Mouse (Mus musculus): ENCODE measurements at regions not wholly inside any gene's neighbourhood (a gene's known extent, or its start where the extent isn't known, plus 50 kb on each side); places are given as distances from the start of the nearest gene placed in this dataset.

- DNase-seq (ENCODE audit: low spot score in 2 of 2) = no peak
These were observed 143.0 kb upstream of the Cpeb2 start for GRCm38 (mm10) chr5:43089941-43090340.

DNA sequence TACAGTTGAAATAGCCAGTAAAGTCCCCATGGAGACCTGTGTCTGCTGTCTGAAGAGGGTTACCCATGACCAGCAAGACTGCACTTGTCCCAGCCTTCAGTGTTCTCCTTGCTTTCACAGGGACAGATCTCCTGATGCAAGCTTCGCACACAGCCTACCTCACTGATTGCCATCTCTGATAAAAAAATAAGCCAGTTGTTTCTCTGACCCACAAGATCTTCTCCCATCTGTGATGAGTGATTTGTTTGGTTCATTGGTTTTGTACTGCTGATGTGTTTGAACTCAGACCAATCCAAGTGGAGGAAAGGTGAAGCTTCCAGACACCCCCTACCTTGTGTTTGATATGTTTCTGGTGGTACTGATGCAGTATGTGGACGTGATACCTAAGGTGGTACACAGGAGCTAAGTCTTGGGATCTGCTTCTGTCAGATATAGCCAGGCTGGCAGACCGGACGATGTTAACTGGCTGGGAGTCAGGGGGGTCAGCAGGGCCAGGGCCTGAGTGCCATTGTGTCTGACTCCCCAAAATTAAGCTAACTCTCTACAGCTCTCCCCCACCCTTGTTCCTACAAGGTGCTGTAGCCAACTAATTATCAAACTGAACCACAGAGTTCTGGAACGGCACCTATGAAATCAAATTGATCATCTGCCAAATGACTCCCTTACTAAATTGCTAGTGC is 139.2 kb upstream of the Cpeb2 start:
- DNase-seq (ENCODE audit: low spot score in 2 of 2) = no peak

GRCm38 (mm10) chr5:43094329-43094898 is 138.6 kb upstream of the Cpeb2 start:
- DNase-seq (ENCODE audit: low spot score in 2 of 2) = peak in 1 of 2 experiments; percentile 24

GRCm38 (mm10) chr5:43102000-43102459 is 130.9 kb upstream of the Cpeb2 start:
- peak in 1 of 2 experiments; percentile 6 for DNase-seq (ENCODE audit: low spot score in 2 of 2)

DNA sequence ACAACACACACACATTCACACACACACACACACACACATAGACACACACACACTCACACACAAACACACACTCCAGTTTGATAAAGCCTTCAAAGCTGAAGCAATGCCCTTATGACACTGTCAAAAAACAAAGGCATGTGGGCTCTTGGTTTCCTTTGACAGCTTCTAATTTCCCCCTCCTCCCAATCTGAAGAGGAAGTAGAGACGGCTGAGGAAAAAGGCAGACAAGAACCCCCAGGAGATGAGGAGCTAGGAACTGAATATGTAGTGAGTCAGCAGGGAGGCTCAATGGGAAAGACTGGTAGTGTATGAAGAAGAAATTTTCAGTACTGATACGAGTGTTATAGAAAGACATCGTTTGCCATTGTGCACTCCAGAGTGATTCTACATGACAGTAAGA is 130.4 kb upstream of the Cpeb2 start:
- no peak for DNase-seq (ENCODE audit: low spot score in 2 of 2)

GRCm38 (mm10) chr5:43103728-43104127 is 129.2 kb upstream of the Cpeb2 start:
- no peak for DNase-seq (ENCODE audit: low spot score in 2 of 2)

- DNase-seq (ENCODE audit: low spot score in 2 of 2) = no peak
These were observed 127.4 kb upstream of the Cpeb2 start for GRCm38 (mm10) chr5:43105528-43105927.

GRCm38 (mm10) chr5:43107436-43108259 is 125.3 kb upstream of the Cpeb2 start:
- DNase-seq (ENCODE audit: low spot score in 2 of 2) = no peak

GRCm38 (mm10) chr5:43108260-43108589 is 124.7 kb upstream of the Cpeb2 start:
- no peak for DNase-seq (ENCODE audit: low spot score in 2 of 2)

GRCm38 (mm10) chr5:43110122-43110521 is 122.8 kb upstream of the Cpeb2 start:
- no peak for DNase-seq (ENCODE audit: low spot score in 2 of 2)

GRCm38 (mm10) chr5:43111740-43112139 is 121.2 kb upstream of the Cpeb2 start:
- no peak for DNase-seq (ENCODE audit: low spot score in 2 of 2)

DNA sequence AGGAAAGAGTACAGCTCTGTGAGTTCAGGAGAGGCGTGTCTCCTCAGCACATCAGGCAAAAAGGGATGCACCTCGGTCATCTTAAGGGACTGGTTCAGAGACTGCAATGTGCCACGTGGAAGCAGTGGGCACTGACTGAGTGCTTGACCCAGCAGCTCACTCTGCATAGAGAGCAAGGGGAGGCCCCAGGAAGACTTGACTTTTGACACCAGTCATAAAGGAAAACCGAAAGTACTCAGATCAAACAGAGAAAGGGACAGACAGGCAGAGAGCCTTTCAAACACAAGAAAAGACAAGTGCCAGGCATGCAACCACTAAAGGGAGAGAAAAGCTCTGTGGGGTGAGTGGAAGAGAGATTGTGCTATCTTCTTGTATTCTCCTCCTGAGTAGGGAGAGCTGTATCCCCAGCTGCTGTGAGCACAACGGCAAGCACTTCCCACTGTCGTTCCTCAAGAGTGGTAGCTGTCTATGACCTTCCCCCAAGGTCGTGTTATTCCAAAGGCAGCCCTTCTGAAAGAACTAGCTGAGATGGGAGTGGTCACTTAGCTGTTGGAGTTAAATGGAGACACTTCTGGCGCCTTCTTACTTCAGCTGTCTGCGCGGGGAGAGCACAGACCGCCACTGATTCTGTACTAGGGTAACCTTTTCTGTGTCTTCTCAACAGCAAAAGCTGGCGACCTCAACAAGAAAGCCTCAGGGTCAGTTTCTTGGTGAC is 119.4 kb upstream of the Cpeb2 start:
- DNase-seq (ENCODE audit: low spot score in 2 of 2) = no peak

- DNase-seq (ENCODE audit: low spot score in 2 of 2) = no peak
These were observed 117.5 kb upstream of the Cpeb2 start for GRCm38 (mm10) chr5:43115507-43115906.

- DNase-seq (ENCODE audit: low spot score in 2 of 2) = no peak
These were observed 116.1 kb upstream of the Cpeb2 start for GRCm38 (mm10) chr5:43116821-43117220.

DNA sequence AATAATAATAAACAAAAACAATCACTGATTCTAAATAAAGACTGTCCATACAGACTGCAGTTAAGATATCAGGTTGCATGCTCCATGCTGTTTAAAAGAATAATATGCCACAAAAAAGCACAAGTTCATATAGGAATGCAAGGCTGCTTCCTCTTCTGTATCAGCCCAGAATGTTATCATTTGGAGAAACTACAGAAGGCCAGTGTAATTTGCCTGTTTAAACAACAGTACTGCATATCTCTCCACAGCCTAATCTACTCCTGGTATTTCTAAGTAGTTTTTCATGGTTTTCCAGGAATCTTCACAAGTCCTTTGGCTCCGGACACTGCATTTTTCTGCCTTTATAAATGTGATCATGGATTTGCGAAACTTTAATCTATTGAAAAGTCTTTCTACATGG is 111.9 kb upstream of the Cpeb2 start:
- no peak for DNase-seq (ENCODE audit: low spot score in 2 of 2)

- no peak for DNase-seq (ENCODE audit: low spot score in 2 of 2)
These were observed 108.7 kb upstream of the Cpeb2 start for GRCm38 (mm10) chr5:43124301-43124700.

GRCm38 (mm10) chr5:43125774-43126536 is 107.0 kb upstream of the Cpeb2 start:
- no peak for DNase-seq (ENCODE audit: low spot score in 2 of 2)

DNA sequence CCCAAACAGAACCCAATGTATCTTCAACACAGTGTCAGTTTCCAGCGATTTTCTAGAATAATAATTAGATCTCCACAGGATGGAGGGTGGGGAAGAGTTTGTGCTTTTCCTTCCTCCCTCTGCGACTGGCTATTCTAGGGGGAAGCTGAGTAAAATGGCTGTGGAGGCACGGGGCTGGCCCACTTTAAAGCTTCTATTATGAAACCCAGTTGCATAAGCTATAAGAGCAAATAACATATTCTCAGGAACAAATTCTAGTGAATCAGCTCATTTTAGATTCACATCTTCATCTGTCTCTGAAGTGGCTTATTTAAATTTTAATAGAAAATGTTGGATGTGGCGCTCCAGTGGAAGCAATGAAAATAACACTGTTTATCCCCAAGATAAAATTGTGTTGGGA is 102.6 kb upstream of the Cpeb2 start:
- DNase-seq (ENCODE audit: low spot score in 2 of 2) = no peak

- peak in 1 of 2 experiments; percentile 45 for DNase-seq (ENCODE audit: low spot score in 2 of 2)
These were observed 101.9 kb upstream of the Cpeb2 start for GRCm38 (mm10) chr5:43130901-43131557.

GRCm38 (mm10) chr5:43133672-43134071 is 99.3 kb upstream of the Cpeb2 start:
- no peak for DNase-seq (ENCODE audit: low spot score in 2 of 2)

DNA sequence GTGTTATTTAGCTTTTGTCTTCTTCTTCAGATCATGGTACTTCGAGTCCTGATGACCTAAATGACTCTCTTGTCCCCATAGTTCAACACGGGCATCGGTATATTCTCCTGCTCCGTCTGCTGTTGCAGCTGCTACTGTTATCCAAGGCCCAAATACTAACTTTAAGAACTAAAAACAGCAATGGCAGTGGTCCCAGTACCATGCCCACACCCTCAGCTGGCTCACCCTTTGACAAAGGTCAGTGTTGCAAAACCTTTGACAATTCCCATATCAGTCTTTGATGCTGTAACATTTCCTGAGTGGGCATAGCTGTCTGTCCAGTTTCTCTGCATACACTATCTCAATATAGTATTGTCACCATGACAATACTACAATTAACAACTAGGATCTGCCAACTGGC is 96.8 kb upstream of the Cpeb2 start:
- DNase-seq (ENCODE audit: low spot score in 2 of 2) = no peak
